Mouse (Mus musculus) heart, adult 18-20 months (tissue): ENCODE measurements at regions not wholly inside any gene's neighbourhood (a gene's known extent, or its start where the extent isn't known, plus 50 kb on each side); places are given as distances from the start of the nearest gene placed in this dataset.

Experiments
- DNase-seq, 2 experiments: peaks; one replicate each; pipeline ENCODE4 v3.0.0; 2021 to 2022; ENCODE audit warnings: mixed read lengths in 1 of 2

DNA sequence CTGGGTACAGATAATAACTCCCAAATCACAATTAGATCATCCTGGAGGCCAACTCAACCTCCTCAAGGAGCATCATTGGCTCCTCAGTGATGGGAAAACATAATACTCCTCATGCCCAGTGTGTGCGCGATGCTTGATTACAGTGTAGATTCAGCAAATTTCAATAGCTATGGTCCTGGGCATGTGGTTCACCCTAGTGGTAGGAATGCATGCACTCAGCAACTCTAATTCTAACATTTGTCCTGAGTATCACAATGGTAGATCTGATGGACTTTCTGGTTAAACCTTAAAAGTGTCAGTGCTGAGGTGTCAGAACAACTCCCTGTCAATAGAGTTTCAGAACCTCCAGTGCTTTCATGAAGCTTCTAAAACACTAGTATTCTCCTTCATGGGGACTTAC is 442.0 kb downstream of the Hsfy2 start:
- DNase-seq, result no peak

DNA sequence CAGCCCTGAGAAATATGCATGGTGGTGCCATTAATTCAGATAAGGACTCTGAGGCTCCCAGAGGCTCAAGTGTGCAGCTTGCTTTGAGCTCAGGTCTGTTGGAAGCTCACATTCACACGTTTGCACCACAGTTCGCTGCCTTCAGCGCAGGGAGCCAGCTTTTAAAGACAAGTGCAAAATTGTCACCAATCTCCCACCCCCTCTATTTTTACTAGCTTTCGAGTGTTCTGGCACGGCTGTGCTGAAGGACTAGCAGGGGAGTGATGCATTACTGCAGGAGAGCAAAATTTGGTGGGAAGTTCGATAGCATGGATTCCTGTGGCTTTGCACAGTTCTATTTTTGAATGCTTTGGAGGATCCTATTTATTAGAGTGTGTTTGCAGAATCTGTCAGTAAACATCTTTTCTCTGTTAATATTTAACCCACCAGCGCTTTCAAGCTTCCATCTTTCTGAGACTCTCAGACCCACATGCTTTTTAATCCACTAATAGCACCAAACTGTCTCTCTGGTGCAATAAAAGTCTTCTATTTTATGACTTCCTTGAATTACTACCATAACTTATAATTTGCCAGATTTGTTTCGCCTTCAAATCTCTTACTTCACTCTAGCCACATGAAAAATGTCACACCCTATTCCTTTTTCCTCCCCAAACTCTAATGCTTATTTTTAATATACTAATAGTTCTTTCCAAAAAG is 453.6 kb downstream of the Hsfy2 start:
- DNase-seq, result no peak

DNA sequence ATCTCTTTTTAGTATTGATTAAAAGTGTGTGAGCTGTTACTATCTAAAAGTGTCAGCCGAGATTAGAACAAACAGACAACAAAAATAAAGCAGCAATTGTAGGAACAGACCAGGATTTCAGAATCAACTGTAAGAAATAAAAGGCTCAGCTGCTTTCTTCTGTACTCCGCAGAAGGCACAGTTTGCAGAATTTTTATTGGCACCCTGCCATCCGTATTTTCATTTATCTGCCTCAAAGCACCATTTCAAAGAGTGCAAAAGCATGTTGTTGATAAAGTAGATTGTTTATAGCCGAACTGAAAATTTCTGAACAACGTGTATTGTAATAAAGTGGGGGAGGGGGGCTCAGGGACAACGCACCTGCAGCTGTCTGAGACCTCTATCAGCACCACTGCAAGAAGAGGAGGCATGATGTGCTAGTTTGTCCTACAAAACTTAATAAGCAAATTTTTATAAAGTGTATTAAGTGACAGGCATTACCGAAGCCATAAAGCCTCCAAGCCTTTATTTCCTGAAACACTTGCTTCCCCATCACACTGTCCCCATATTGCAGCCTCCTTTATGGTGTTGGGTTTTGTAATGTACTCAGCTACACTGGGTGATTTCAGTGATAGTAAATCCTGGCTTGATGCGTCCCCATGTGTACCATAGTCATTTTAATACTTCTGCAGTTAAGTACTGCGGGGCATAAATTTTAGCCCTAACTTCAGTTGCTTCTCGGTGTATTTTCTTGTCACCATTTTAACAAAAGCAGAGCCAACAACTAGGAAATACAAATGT is 457.8 kb downstream of the Hsfy2 start:
- DNase-seq, result no peak

- DNase-seq, result no peak
Measured at GRCm38 (mm10) chr1:56171157-56171556, 466.1 kb downstream of the Hsfy2 start.

- no peak for DNase-seq
Measured at GRCm38 (mm10) chr1:56168712-56169111, 468.5 kb downstream of the Hsfy2 start.

DNA sequence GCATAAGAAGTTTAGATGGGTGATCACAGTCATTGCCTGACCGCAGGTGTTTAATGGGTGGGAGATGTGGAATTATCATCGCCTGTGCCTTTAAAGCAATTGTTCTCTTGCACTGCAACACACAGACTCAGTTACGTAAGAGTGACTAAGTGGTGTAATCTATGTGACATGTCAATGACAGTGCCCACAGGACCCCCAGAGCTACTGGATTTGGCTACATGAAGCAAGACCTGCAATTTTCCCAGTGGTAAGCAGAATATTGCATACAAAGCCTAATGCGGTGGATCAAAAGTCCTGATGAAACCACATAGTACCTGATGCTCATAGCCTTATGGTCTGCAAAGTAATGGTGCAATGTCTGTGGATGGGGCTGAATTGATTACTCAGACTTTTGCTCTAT is 469.2 kb downstream of the Hsfy2 start:
- no peak for DNase-seq

GRCm38 (mm10) chr1:56165228-56165627 is 472.0 kb downstream of the Hsfy2 start:
- DNase-seq, result no peak

GRCm38 (mm10) chr1:56164366-56164765 is 472.9 kb downstream of the Hsfy2 start:
- no peak for DNase-seq

DNA sequence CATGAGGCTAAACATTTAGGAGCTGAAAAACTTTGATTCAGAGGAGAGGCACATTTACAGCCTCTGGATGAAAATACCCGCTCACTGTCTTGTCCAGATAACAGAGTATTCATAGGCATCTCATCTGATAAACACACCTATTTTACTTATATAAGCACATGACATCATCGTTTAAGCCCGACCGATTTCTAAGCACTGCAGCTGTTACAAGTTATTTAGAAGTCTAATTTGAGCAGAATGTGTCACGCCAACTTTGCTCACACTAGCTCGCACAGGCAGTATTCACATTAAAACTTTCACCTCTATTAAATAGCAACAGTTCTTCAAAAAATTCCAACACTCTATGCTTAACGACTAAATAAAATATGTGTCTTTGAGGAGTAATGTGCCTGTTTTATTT is 506.3 kb downstream of the Hsfy2 start:
- DNase-seq, result no peak

DNA sequence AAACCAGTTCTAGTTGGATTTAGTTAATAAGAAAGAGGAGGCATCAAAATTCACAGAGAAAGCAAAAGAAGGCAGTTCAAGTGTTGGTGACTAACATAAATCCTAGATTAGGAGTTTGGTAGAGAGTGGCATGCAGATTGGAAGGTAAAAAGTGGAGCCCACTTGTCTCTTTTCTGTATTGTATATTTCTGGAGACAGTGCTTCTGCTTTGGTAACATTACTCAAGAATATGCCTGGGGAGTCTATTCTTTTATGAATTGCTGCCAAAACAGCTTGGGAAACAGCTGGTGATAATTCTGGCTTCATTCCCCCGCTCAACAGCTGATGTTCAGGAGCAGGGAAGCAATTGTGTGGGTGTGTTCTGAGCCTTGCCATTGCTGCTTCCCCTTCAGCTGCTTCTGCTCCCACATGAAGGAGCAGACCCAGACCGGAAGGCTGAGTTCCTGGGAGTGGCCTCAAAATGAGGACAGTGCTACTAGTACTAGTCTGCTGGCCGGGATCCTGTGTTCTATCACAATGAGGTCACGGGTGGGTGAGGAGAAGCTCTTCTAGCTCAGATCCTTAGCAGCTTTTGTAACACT is 547.9 kb downstream of the Hsfy2 start:
- peak; percentile 72 to 89 for DNase-seq

GRCm38 (mm10) chr1:56088357-56088756 is 548.9 kb downstream of the Hsfy2 start:
- DNase-seq, result no peak

DNA sequence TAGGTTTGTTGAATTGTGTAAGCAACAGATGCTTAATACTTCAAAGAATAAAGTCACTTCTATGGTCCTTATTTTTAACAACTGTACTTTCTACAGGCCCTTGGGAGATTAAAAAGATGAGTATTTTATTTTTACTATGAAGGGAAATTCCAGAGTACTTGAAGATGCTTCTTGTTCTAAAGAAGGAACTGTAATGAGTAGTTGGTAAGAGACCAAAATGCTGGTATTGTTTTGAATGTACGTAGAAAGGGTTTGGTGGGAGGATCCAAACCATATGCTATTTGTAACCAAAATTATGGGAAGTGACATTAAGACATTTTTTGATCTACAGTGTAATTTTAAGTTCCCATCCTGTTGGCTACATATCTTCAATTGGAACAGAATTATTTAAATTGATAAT is 560.5 kb downstream of the Hsfy2 start:
- DNase-seq, result no peak

DNA sequence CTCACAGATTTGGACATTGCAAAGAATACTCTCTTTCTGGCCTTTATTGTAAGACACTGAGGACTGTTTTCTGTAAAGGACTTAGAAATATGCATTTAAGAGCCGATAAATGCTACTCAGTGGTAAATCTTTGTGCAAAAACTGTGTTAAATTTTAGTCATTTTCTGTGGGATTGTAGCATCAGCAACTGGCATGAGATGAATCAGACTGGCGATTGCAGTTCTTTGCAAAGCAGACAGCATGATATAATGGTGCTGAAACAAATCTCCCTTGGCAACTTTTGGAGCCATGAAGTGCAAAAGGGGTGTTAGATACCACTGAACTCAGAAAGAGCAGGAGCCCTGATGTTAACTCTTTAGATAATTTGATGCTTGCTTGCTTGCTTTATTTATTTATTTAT is 565.0 kb downstream of the Hsfy2 start:
- DNase-seq, result no peak

DNA sequence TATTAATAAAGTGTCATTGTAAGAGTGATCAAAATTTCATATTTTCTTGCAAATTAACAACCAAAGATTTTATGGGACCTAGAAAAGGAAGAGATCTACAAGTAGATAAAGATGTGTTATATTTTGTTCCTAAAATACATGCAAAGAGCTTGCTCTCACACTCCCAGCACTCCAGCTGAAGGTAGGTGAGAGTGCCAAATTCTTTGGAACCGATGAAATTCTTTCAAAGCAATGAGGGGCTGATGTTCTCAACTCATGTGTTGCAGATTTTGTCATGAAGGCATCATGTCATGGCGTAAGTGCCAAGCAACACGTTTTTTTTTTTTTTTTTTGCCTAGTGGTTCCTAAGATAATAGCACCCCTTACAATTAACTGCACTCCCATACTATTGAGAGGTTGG is 573.8 kb downstream of the Hsfy2 start:
- DNase-seq, result no peak
